Mouse (Mus musculus): ENCODE results near the gene Slc36a3.

Gene Slc36a3

GRCm38 (mm10) chr11:55151608-55152007 lies at the start of gene Slc36a3:
Slc36a3 (minus strand) TSS chr11:55151708.
- no peak for DNase-seq

DNA sequence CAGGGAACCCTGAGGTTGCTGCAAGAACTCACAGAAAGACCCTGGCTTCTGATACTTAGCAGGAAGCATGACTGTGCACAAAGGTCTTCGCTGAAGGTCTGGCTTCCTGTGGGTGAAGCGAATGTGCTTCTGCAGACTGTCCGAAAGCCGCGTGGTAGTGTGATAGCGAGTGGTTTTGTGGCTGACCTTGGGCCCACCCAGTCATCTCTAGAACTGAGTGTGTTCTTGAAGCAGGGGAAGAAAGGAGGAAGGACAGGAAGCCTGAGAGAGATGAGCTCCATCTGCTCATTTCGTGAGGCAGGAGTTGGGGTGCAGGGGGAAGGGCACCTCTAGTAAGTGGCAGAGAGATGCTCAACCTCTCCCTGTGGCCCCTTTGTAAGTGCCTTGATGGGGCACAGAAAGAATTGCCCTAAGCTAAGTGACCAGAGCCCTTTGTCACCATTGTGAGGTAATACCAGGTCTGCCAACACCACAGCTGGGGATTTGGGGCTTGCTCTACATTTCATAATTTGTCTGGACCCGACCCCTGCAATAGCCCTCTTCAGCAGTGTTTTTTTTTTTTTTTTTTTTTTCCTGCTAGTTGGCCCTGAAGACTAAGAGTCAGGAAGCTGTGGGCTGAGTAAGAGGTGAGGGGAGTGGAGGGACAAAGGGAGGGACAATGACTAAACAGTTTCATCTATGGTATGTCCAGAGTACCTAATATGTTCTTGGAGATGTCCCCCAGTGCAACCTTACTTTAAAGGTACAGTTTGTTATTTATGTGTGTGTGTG lies 46.4 kb upstream of the Slc36a3 start:
- DNase-seq = no peak

DNA sequence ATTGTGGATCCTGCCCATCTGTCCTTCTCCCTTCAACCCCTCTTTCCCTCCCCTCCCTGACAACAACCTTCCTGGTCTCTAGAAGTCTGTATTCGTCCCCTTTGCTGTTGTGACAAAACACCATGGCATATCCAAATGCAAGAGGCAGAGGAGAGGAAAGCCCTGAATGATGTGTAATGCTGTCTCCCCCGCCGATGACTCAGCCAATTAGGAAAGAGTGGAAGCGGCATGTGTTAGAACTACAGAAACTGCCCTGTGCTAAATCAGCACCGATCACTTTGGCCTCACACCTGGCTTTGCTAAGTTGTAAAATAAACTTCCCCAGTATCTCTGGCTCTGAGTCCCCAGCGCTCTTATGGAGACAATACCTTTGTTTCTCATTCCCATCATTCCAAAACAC lies 45.6 kb upstream of the Slc36a3 start:
- DNase-seq = no peak

DNA sequence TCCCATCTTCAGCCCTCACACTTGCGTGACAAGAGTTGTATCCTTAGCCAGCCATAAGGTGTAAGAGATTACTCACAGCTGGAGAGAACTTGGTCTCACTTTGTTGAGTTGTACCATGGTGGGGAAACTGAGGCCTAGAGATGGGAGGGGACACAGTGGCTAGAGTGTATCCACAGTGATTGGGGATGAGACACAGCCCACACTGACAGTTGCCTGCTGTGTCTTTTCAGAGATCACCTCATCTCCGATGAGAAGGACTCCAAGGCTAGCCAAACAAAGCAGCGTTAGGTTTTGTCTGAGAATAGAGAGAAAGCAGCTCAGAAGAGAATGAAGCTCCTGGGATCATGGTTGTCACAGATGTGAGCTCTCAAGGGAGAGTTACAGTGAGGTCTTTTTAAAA lies 38.7 kb upstream of the Slc36a3 start:
- no peak for DNase-seq

- no peak for DNase-seq
Observed at GRCm38 (mm10) chr11:55187777-55188176, 36.3 kb upstream of the Slc36a3 start.

DNA sequence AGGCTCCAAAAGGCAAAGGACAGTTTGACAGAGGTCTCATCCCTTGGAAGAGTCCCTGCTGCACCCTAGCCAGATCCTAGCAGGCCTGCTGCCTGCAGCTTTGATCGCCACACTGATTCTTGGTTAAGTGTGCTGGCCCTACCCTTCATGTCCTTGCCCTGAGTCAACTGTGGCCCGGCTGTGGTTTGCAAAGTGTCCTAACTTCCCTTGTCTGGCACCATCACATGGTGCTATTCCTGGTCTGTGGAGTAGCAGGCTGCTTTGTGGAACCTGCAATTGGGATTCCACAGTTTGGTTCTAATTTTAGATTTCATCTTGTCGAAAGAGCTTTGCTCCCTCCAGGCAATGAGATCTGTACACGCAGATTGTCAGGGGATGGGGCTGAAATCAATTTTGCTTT lies 35.8 kb upstream of the Slc36a3 start:
- DNase-seq = no peak

DNA sequence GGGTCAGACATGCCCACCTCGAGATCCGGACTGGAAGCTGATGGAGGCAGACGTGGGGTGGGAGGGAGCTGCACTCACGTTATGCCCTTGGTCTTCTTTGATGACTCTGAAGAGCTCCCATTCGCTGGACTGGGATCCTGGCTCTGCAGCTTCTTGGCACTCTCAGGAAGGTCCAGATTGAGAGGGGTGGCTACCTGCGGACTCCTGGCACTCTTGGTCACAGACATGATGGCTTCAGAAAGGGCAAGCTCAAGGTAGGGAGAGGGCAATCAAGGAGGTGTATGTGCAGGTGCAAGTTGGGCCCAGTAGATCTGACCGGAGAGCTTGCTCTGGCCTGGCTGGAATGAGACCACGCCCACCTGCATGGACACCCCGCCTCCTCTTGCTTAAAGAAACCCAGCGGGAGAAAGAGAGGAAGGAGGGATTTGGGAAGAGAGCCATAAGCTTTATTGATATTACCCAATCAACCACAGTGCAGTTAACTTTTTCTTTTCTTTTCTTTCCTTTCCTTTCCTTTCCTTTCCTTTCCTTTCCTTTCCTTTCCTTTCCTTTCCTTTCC lies 33.3 kb upstream of the Slc36a3 start, which contains the start of gene Slc36a2:
Gene Slc36a2, minus strand, starts transcription at position 345 of the 559 bp plus-strand sequence.
- peak; percentile 90 for DNase-seq

DNA sequence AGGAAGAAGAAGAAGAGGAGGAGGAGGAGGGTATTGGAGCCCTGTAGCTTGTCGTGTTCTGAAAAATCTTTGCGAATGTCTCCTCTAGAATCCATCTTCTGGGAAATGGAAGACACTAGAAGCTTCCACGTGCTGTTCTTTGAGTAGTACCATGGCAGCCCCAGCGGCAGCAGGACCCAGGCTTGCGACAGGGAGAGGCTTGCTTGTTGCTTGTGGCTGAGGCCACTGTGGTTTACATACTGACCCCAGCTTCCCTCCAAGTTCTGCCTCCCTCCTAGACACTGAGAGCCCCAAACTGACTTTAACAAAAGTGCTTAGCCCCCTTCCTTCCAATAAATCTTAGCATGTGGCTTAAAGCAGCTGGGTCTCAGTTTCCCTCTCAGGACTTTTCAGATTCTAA lies 32.7 kb upstream of the Slc36a3 start:
- DNase-seq = no peak

DNA sequence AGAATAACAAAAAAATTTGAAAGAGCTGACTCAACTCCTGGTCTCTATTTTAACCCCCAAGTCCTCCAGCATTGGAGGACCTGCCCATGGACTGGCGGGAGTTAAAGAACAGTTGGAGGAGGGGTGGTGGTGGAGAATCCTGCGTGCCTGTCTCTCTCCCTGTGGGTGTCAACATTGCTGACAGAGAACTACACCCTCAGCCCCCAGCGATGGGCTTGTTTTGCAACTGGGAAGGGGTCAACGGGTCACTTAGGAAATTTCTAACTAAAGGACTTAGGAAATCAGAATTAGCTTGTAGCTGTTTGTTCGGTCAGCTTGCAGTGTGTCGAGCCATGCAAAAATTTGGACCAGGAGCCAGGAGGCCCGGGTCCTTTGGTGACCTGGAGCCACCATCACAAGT lies 31.6 kb upstream of the Slc36a3 start:
- DNase-seq = no peak

DNA sequence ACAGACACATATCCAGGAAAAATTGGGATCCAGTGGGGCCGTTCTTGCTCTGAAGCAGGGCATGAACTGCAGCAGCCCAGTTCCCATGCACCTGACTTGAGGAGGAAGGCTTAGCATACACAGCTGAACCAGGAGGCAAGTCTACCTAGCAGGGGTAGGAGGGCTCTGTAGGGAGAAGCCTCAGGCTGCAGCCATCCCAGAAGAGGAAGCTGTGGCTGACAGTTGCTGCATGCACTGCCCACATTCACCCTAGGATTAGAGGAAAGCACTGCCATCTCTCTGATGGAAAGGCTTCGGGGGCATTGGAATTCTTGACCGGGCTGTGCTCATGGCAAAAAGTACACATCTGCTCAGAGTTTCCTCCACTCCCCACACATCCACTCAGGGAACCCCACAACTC lies 28.3 kb upstream of the Slc36a3 start:
- no peak for DNase-seq

DNA sequence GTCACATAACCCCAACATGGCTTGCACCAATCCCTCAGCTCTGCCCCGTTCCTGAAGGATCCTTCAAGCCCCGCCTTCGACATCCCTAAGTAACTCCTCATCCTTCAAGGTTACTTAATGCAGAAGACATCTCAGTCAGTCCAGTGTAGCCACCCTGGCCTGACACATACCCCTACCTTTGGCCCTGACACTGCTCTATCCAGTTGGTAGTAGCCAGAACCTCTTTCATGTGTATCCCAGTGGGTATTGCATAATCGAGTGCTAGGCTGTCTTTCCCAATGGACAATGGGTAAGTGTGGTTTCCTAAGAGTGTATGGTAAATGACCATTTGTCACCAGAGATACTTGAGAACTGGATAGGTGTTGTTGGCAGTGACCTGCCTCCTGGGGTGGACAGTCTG lies 27.3 kb upstream of the Slc36a3 start:
- DNase-seq = no peak

DNA sequence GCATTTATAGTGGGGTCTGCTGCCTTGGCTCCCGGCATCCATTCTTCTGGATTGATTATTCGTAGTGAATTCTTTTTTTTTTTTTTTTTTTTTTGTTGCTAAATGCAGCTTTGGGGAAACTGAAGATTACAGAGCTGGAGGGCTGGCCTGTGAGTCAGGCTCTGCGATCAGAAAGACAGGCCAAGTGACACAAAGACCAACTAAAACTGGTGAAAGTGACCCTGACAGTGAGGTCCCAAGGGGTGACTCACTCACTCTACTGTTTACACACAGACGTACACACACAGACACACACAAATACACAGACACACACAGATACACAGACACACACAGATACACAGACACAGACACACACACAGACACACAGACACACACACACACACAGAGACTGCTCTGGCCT lies 19.0 kb upstream of the Slc36a3 start:
- DNase-seq = no peak

- no peak for DNase-seq
Observed at GRCm38 (mm10) chr11:55168914-55169313, 17.4 kb upstream of the Slc36a3 start.

GRCm38 (mm10) chr11:55168504-55168903 lies 17.0 kb upstream of the Slc36a3 start:
- DNase-seq = no peak

GRCm38 (mm10) chr11:55165748-55166147 lies 14.2 kb upstream of the Slc36a3 start:
- DNase-seq = no peak

GRCm38 (mm10) chr11:55164723-55165122 lies 13.2 kb upstream of the Slc36a3 start:
- DNase-seq = peak; percentile 41

- no peak for DNase-seq
Observed at GRCm38 (mm10) chr11:55162670-55163069, 11.2 kb upstream of the Slc36a3 start.

DNA sequence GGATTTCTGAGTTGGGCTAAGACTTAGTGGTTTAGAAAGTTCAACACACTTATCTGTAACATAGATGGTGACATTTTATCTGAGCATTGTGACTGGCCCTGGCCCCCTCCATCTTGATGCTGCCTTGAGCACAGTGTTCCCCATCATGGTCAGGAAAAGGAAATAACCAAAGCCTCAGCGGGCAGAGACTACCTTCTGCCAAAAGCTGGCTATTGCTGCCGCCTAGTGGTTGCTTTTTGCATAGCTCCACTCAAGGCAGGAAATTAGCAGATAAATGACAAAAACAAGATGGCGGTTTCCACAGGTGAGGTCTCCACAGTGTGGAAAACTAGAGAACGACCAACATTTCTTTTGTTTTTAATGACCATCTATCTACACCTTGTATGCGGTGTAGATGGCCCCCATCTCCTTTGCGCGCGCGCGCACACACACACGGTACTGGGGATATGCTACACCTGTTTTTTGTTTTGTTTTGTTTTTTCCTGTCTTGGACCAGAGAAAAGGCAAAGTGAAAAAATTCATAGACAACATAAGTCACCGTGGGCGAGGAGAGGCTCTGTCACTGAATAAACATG lies 7.4 kb upstream of the Slc36a3 start:
- peak; percentile 68 for DNase-seq

DNA sequence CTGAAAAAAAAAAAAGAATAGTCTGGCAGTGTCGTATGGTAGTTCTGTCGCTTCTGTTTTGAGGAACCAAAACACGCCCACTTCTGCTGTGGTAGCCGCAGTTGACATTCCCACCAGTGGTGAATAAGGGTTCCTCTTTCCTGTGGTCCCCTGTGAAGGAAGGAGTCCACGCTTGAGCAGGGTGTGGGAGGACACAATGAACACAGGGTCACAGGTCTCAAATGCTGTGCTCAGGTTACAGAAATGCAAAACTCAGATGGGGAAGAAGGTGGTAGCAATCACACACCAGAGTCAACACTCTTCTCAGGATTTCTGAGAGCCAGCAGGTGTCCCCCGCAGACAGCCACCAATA lies 3.5 kb upstream of the Slc36a3 start:
- DNase-seq = no peak

DNA sequence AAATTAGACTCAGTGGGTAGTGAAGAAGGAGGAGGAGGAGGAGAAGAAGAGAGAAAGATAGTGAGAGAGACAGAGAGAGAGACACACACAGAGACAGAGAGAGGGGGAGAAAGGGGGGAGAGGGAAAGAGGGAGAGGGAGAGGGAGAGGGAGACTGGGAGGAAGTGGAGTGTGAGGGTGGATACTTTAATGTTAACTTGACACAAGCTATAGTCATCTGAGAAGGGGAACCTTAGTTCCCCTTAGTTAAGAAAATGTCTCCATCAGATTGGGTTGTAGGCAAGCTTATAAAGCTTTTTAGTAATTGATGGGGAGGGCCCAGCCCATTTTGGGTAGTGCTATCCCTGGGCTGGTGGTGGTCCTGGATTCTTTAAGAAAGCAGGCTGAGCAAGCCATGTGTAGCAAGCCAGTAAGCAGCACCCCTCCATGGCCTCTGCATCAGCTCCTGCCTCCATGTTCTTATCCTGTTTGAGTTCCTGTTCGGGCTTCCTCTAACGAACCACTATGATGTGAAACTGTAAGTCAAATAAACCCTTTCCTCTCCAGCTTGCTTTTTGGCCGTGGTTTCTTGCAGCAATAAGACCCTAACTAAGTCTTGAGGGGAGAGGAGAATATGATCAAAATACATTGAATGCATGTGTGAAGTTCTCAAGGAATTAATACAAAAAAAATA lies 3.0 kb upstream of the Slc36a3 start:
- no peak for DNase-seq

- DNase-seq = no peak
Observed at GRCm38 (mm10) chr11:55148461-55148860, 3.0 kb downstream of the Slc36a3 start.

DNA sequence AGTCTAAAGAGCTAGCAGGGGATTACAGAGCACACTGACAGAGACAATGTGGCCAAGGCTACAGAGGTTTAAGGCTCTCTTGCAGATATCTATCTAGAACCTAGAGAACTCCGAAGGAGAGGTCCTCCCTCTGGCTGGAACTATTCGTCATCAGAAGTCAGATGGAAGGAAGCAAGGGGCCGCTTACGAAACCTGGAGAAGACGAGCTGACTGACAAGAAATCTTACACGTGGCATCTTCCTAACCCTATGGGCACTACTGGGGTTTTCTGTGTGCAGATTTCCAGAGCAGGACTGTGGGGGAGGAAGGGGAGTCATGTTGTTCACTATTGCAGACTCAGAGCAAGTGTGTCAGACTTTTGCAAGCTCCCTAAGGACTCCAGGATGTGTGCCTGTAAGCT lies 4.1 kb downstream of the Slc36a3 start:
- DNase-seq = no peak

- DNase-seq = no peak
Observed at GRCm38 (mm10) chr11:55146855-55147254, 4.7 kb downstream of the Slc36a3 start.

- no peak for DNase-seq
Observed at GRCm38 (mm10) chr11:55144011-55144410, 7.5 kb downstream of the Slc36a3 start.
